Mouse (Mus musculus): ENCODE measurements around the gene Gm11127. TPM values are rescaled to one million over a fixed set of nuclear protein-coding genes. Genes with fewer than 3 reads are reported as not detected.
"Not testable (repeated sequence)": the region's sequence is repeated elsewhere in the genome, so short reads cannot be mapped to it uniquely, and the experiment has no call there.

Gene Gm11127
- total RNA-seq, 1 experiment from 2014 or later: 0.05 TPM

- ATAC-seq (replicated peaks; ENCODE audit: low read depth, poor library complexity, severe bottlenecking): peak; percentile 71
Measured at GRCm38 (mm10) chr17:36032351-36032875, 25.8 kb downstream of the Gm11127 start, which contains the start of gene H2-T23. H2-T23 (minus strand) TSS chr17:36032855.

GRCm38 (mm10) chr17:36031583-36032331 is 26.4 kb downstream of the Gm11127 start:
- peak; percentile 74 for ATAC-seq (replicated peaks; ENCODE audit: low read depth, poor library complexity, severe bottlenecking)

- ATAC-seq (replicated peaks; ENCODE audit: low read depth, poor library complexity, severe bottlenecking): not testable (repeated sequence)
Measured at GRCm38 (mm10) chr17:36030703-36031582, 27.2 kb downstream of the Gm11127 start.

- ATAC-seq (replicated peaks; ENCODE audit: low read depth, poor library complexity, severe bottlenecking): peak; percentile 31; the same call in 1 of the 2 replicates
Measured at GRCm38 (mm10) chr17:36030046-36030702, 28.0 kb downstream of the Gm11127 start.

GRCm38 (mm10) chr17:36028879-36029619 is 29.1 kb downstream of the Gm11127 start:
- no peak for ATAC-seq (replicated peaks; ENCODE audit: low read depth, poor library complexity, severe bottlenecking)

- ATAC-seq (replicated peaks; ENCODE audit: low read depth, poor library complexity, severe bottlenecking): no peak
Measured at GRCm38 (mm10) chr17:36027663-36028062, 30.5 kb downstream of the Gm11127 start.

GRCm38 (mm10) chr17:36025901-36026300 is 32.3 kb downstream of the Gm11127 start:
- ATAC-seq (replicated peaks; ENCODE audit: low read depth, poor library complexity, severe bottlenecking): no peak

- no peak for ATAC-seq (replicated peaks; ENCODE audit: low read depth, poor library complexity, severe bottlenecking)
Measured at GRCm38 (mm10) chr17:36025197-36025596, 33.0 kb downstream of the Gm11127 start.

- peak; percentile 38 for ATAC-seq (replicated peaks; ENCODE audit: low read depth, poor library complexity, severe bottlenecking)
Measured at GRCm38 (mm10) chr17:36023710-36024654, 34.2 kb downstream of the Gm11127 start.

GRCm38 (mm10) chr17:36022922-36023321 is 35.2 kb downstream of the Gm11127 start:
- no peak for ATAC-seq (replicated peaks; ENCODE audit: low read depth, poor library complexity, severe bottlenecking)

- no peak for ATAC-seq (replicated peaks; ENCODE audit: low read depth, poor library complexity, severe bottlenecking)
Measured at GRCm38 (mm10) chr17:36022098-36022497, 36.1 kb downstream of the Gm11127 start.

GRCm38 (mm10) chr17:36021309-36021708 is 36.9 kb downstream of the Gm11127 start:
- ATAC-seq (replicated peaks; ENCODE audit: low read depth, poor library complexity, severe bottlenecking): no peak

GRCm38 (mm10) chr17:36020191-36021073 is 37.7 kb downstream of the Gm11127 start, which contains the start of gene H2-T24:
H2-T24 (minus strand) TSS chr17:36020560.
- peak; percentile 81 for ATAC-seq (replicated peaks; ENCODE audit: low read depth, poor library complexity, severe bottlenecking)

GRCm38 (mm10) chr17:36019519-36019918 is 38.7 kb downstream of the Gm11127 start:
- ATAC-seq (replicated peaks; ENCODE audit: low read depth, poor library complexity, severe bottlenecking): no peak

- ATAC-seq (replicated peaks; ENCODE audit: low read depth, poor library complexity, severe bottlenecking): no peak
Measured at GRCm38 (mm10) chr17:36018979-36019378, 39.2 kb downstream of the Gm11127 start.

GRCm38 (mm10) chr17:36017046-36017445 is 41.1 kb downstream of the Gm11127 start:
- ATAC-seq (replicated peaks; ENCODE audit: low read depth, poor library complexity, severe bottlenecking): no peak

GRCm38 (mm10) chr17:36014977-36015376 is 43.2 kb downstream of the Gm11127 start:
- ATAC-seq (replicated peaks; ENCODE audit: low read depth, poor library complexity, severe bottlenecking): no peak
